Mouse (Mus musculus) forebrain, embryonic 16.5 days (tissue): Measurements from ENCODE around the gene Cars2. TPM values are rescaled to one million over a fixed set of nuclear protein-coding genes. Genes with fewer than 3 reads are reported as not detected.
"Not testable (repeated sequence)": the region's sequence is repeated elsewhere in the genome, so short reads cannot be mapped to it uniquely, and the experiment has no call there.

ENCODE experiments used
- ATAC-seq: fragments of 200-750 bp; cut with Nextera tagmentation; 2 replicates; pipeline ENCODE4 v1.8.0; 2017; ENCODE audit warnings: mild to moderate bottlenecking, moderate library complexity
- H3K27ac ChIP-seq: fragments of 300-500 bp; sonication (generic); 2 replicates; pipeline ENCODE4 v1.5.1; 2014; ENCODE audit warnings: low read length, control low read depth
- H3K27me3 ChIP-seq: fragments of 300-500 bp; sonication (generic); replicated peaks from 2 replicates; pipeline ENCODE4 v1.6.1; 2014; ENCODE audit warnings: low read length; ENCODE audit not compliant: control insufficient read depth, insufficient read depth
- H3K36me3 ChIP-seq: fragments of 300-500 bp; sonication (generic); 2 replicates; pipeline ENCODE4 v1.6.1; 2014; ENCODE audit not compliant: control insufficient read depth, insufficient read depth
- H3K4me1 ChIP-seq: fragments of 300-500 bp; sonication (generic); replicated peaks from 2 replicates; pipeline ENCODE4 v1.6.1; 2014; ENCODE audit warnings: low read length; ENCODE audit not compliant: control insufficient read depth, insufficient read depth
- H3K4me2 ChIP-seq: fragments of 300-500 bp; sonication (generic); 2 replicates; pipeline ENCODE4 v1.6.1; 2014; ENCODE audit warnings: mild to moderate bottlenecking, low read length, control low read depth
- H3K4me3 ChIP-seq: fragments of 300-500 bp; sonication (generic); replicated peaks from 2 replicates; pipeline ENCODE4 v1.5.1; 2014; ENCODE audit warnings: mild to moderate bottlenecking, low read length, control low read depth
- H3K9ac ChIP-seq: fragments of 300-500 bp; sonication (generic); replicated peaks from 2 replicates; pipeline ENCODE4 v1.6.1; 2014; ENCODE audit warnings: low read depth, low read length, control low read depth
- H3K9me3 ChIP-seq: fragments of 300-500 bp; sonication (generic); 2 replicates; pipeline ENCODE4 v1.6.1; 2016; ENCODE audit warnings: low read length; ENCODE audit not compliant: control insufficient read depth
- whole genome bisulfite sequencing: fragments of 180-500 bp; shearing (Covaris S2); extraction: QIAGEN DNeasy Blood & Tissue Kit; methylation state at CpG from one replicate; pipeline ENCODE4 v1.1.7; 2014; 5-methylcytosine and 5-hydroxymethylcytosine counted together
- polyA plus RNA-seq: library from polyadenylated mRNA; unstranded; fragments of >200 nt; fragmentation: Nextera tagmentation; extraction: Ambion mirVana; gene quantifications from 2 replicates; pipeline ENCODE4 v1.2.1, GENCODE M21; 2015

The Cars2 gene
- polyA plus RNA-seq, 1 experiment from 2014 or later: 34.1 TPM

GRCm38 (mm10) chr8:11473072-11473471, 77.5 kb downstream of the Cars2 start:
- Histone ChIP-seq H3K36me3 (no peaks in the 10 kb centered on the region), H3K27me3 (peaks cover 36% of the 10 kb centered on the region), H3K9me3 (no peaks in the 10 kb centered on the region), H3K9ac (no peak overlapping the region), H3K4me3 (no peak overlapping the region), H3K4me2 (no peak overlapping the region), H3K4me1 (peaks cover 13% of the 10 kb centered on the region), H3K27ac (no peak overlapping the region)
- WGBS: 44% methylated on average over 4 of the region's 4 CpGs
- no peak for ATAC-seq

GRCm38 (mm10) chr8:11471309-11471708, 79.3 kb downstream of the Cars2 start:
- peaks cover 2% of the 10 kb centered on the region; the same call in 1 of the 2 replicates for H3K9me3 ChIP-seq
- ATAC-seq: no peak
- no peak overlapping the region for H3K4me3 ChIP-seq
- H3K27me3 ChIP-seq: peaks cover 19% of the 10 kb centered on the region
- peaks cover under 1% of the 10 kb centered on the region; the same call in 1 of the 2 replicates for H3K4me1 ChIP-seq
- H3K36me3 ChIP-seq: no peaks in the 10 kb centered on the region
- H3K4me2 ChIP-seq: no peak overlapping the region
- 28% methylated on average over 8 of the region's 8 CpGs for WGBS
- no peak overlapping the region for H3K9ac ChIP-seq
- H3K27ac ChIP-seq: no peak overlapping the region

- no peak overlapping the region for H3K4me2 ChIP-seq
- peaks cover 2% of the 10 kb centered on the region; the same call in 1 of the 2 replicates for H3K9me3 ChIP-seq
- H3K4me3 ChIP-seq: no peak overlapping the region
- no peaks in the 10 kb centered on the region for H3K4me1 ChIP-seq
- no peak overlapping the region for H3K27ac ChIP-seq
- H3K9ac ChIP-seq: no peak overlapping the region
- 72% methylated on average over 7 of the region's 7 CpGs for WGBS
- H3K36me3 ChIP-seq: no peaks in the 10 kb centered on the region
- H3K27me3 ChIP-seq: peaks cover 13% of the 10 kb centered on the region
- no peak for ATAC-seq
These were observed 79.9 kb downstream of the Cars2 start for GRCm38 (mm10) chr8:11470694-11471093.

GRCm38 (mm10) chr8:11469095-11469494, 81.5 kb downstream of the Cars2 start:
- no peaks in the 10 kb centered on the region for H3K4me1 ChIP-seq
- H3K4me2 ChIP-seq: no peak overlapping the region
- H3K9ac ChIP-seq: no peak overlapping the region
- no peak overlapping the region for H3K27ac ChIP-seq
- ATAC-seq: no peak
- 5% methylated on average over 3 of the region's 3 CpGs for WGBS
- 0 out of 2 replicates have a peak, but pooled peaks cover 6% of the 10 kb centered on the region for H3K27me3 ChIP-seq
- H3K4me3 ChIP-seq: no peak overlapping the region
- H3K36me3 ChIP-seq: no peaks in the 10 kb centered on the region
- peaks cover 2% of the 10 kb centered on the region; the same call in 1 of the 2 replicates for H3K9me3 ChIP-seq

GRCm38 (mm10) chr8:11466528-11466927, 84.1 kb downstream of the Cars2 start:
- H3K36me3 ChIP-seq: not testable (repeated sequence)

GRCm38 (mm10) chr8:11465619-11466018, 85.0 kb downstream of the Cars2 start:
- WGBS: 85% methylated on average over 4 of the region's 4 CpGs

More at GRCm38 (mm10) chr8:11466528-11466927, 84.1 kb downstream of the Cars2 start:
- not testable (repeated sequence) for H3K4me2 ChIP-seq, H3K4me1 ChIP-seq, H3K27ac ChIP-seq, H3K9ac ChIP-seq, H3K9me3 ChIP-seq, H3K27me3 ChIP-seq, H3K4me3 ChIP-seq, ATAC-seq
- 52% methylated on average over 4 of the region's 5 CpGs for WGBS

GRCm38 (mm10) chr8:11464707-11464964, 85.9 kb downstream of the Cars2 start:
- Histone ChIP-seq H3K4me1 (no peaks in the 10 kb centered on the region), H3K36me3 (no peaks in the 10 kb centered on the region), H3K9ac (no peak overlapping the region), H3K4me2 (no peak overlapping the region), H3K27ac (no peak overlapping the region), H3K9me3 (peaks cover 2% of the 10 kb centered on the region; the same call in 1 of the 2 replicates), H3K4me3 (no peak overlapping the region), H3K27me3 (no peaks in the 10 kb centered on the region)
- 85% methylated on average over 3 of the region's 3 CpGs for WGBS
- no peak for ATAC-seq

More at GRCm38 (mm10) chr8:11465619-11466018, 85.0 kb downstream of the Cars2 start:
- Histone ChIP-seq H3K36me3 (no peaks in the 10 kb centered on the region), H3K4me2 (no peak overlapping the region), H3K27ac (no peak overlapping the region), H3K9ac (no peak overlapping the region), H3K27me3 (no peaks in the 10 kb centered on the region), H3K9me3 (peaks cover 2% of the 10 kb centered on the region; the same call in 1 of the 2 replicates), H3K4me3 (no peak overlapping the region), H3K4me1 (no peaks in the 10 kb centered on the region)
- ATAC-seq: no peak

Other genes with a start within 250 kb of the Cars2 start
- gene Col4a2, start 238.0 kb downstream of the Cars2 start, polyA plus RNA-seq: 29.1 and 35.3 TPM in 2 replicates
- gene Col4a1, start 238.0 kb downstream of the Cars2 start, polyA plus RNA-seq: 69.0 and 90.6 TPM in 2 replicates
- gene Rab20, start 72.1 kb downstream of the Cars2 start, polyA plus RNA-seq: 0.63 and 0.77 TPM in 2 replicates
- gene Naxd, start 53.3 kb downstream of the Cars2 start, polyA plus RNA-seq: 148 and 168 TPM in 2 replicates
- gene Ing1, start 4.8 kb upstream of the Cars2 start, polyA plus RNA-seq: 42.9 and 45.4 TPM in 2 replicates
- gene Ankrd10, start 85.0 kb upstream of the Cars2 start, polyA plus RNA-seq: 126 TPM in 2 replicates
- 0.32 TPM in 1 of 2 replicates, not detected in the other for gene 1700016D06Rik, start 150.3 kb upstream of the Cars2 start, polyA plus RNA-seq
- 71.0 and 77.3 TPM in 2 replicates for gene Arhgef7, start 176.9 kb upstream of the Cars2 start, polyA plus RNA-seq